Mouse (Mus musculus) heart, postnatal 0 days (tissue): ENCODE results near the gene Cfap45.

ENCODE experiments used
- CTCF ChIP-seq: IDR thresholded peaks from 2 replicates; pipeline ENCODE4 v1.5.1; 2016; ENCODE audit warnings: antibody characterized with exemption, control low read depth, low read depth
- EP300 ChIP-seq: IDR thresholded peaks from 2 replicates; pipeline ENCODE4 v1.6.1; 2016; ENCODE audit warnings: antibody characterized with exemption, low read depth

GRCm38 (mm10) chr1:172555638-172556037 lies 35.0 kb downstream of the Cfap45 start, which contains the start of gene Vsig8:
- TF ChIP-seq CTCF (no peak), EP300 (no peak)
